Mouse (Mus musculus) cortical plate, adult 2 months (tissue): ENCODE measurements around the gene Specc1.

ENCODE experiments used
- CTCF ChIP-seq: fragments of 200-500 bp; IDR thresholded peaks from 2 replicates; pipeline ENCODE4 v1.5.1; 2011; ENCODE audit warnings: mild to moderate bottlenecking, control low read depth, low read length; ENCODE audit not compliant: insufficient read depth; ENCODE audit errors: extremely low read depth
- POLR2A ChIP-seq: fragments of 200-500 bp; IDR thresholded peaks from 2 replicates; pipeline ENCODE4 v1.6.1; 2011; ENCODE audit warnings: mild to moderate bottlenecking, low read length, control low read depth; ENCODE audit not compliant: insufficient read depth; ENCODE audit errors: extremely low read depth

DNA sequence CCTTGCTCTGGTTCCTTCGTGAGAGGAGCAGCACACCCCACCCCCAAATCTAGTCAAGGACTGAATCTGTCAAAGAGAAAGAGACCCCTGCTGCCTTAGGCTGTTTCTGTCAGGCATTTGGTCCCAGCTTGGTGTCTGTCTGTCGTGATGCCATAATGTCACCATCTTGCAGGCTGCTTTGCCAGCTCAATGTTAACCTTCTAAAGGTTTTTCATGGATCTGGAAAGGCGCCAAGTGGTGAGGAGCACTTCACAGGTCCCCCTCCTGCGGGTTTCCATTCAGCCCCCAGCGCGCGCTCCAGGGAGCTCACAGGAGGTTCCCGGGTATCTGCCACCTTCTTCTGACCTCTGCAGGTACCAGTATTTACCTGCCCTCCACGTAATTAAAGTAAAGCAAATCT, 51.4 kb downstream of the Specc1 start:
- no peak for TF ChIP-seq CTCF
- TF ChIP-seq POLR2A, result no peak
